Mouse (Mus musculus) G1E (cell line): ENCODE data around the gene Sf1. TPM values are rescaled to one million over a fixed set of nuclear protein-coding genes. Genes with fewer than 3 reads are reported as not detected.

ENCODE experiments used
- ATAC-seq: 2 replicates; pipeline ENCODE4 v1.8.0; 2016; ENCODE audit warnings: mild to moderate bottlenecking; ENCODE audit not compliant: insufficient number of reproducible peaks, poor library complexity, low FRiP score, severe bottlenecking; ENCODE audit errors: extremely low read depth
- DNase-seq: peaks from one replicate; pipeline ENCODE4 v3.0.0; 2012; ENCODE audit warnings: low spot score
- H3K27me3 ChIP-seq: 2 replicates; pipeline ENCODE4 v1.6.1; 2012; ENCODE audit warnings: mild to moderate bottlenecking, low read length, inconsistent platforms; ENCODE audit not compliant: insufficient read depth
- H3K36me3 ChIP-seq: replicated peaks from 2 replicates; pipeline ENCODE3; 2012; ENCODE audit warnings: mild to moderate bottlenecking, inconsistent platforms
- H3K4me1 ChIP-seq: 2 replicates; pipeline ENCODE4 v1.6.1; 2012; ENCODE audit warnings: low read depth, low read length, inconsistent platforms, mixed read lengths; ENCODE audit not compliant: insufficient read depth
- H3K4me3 ChIP-seq: 2 replicates; pipeline ENCODE4 v1.5.1; 2012; ENCODE audit warnings: low read depth, mild to moderate bottlenecking, inconsistent platforms, low read length, moderate library complexity, mixed read lengths
- H3K9me3 ChIP-seq: replicated peaks from 2 replicates; pipeline ENCODE4 v1.6.1; 2012; ENCODE audit warnings: inconsistent platforms
- CTCF ChIP-seq: IDR thresholded peaks from 2 replicates; pipeline ENCODE4 v1.5.1; 2012; ENCODE audit warnings: low read depth, low read length, inconsistent platforms, mixed read lengths
- GATA1 ChIP-seq: IDR thresholded peaks from 2 replicates; pipeline ENCODE4 v1.6.1; 2012; ENCODE audit warnings: borderline replicate concordance, low read length, inconsistent platforms, mixed read lengths
- GATA2 ChIP-seq: IDR thresholded peaks from 2 replicates; pipeline ENCODE4 v1.6.1; 2012; ENCODE audit warnings: low read depth, low read length, inconsistent platforms, borderline replicate concordance
- POLR2AphosphoS5 ChIP-seq: IDR thresholded peaks from 2 replicates; pipeline ENCODE4 v1.6.1; 2012; ENCODE audit warnings: low read depth, low read length, inconsistent platforms; ENCODE audit not compliant: insufficient replicate concordance
- TAL1 ChIP-seq: conservative IDR thresholded peaks from 2 replicates; pipeline ENCODE4 v1.6.1; 2012; ENCODE audit warnings: low read depth, low read length, inconsistent platforms, mixed read lengths
- polyA plus RNA-seq: library from polyadenylated mRNA; stranded (reverse); fragments of >175 nt; gene quantifications from 2 replicates; pipeline ENCODE4 v1.2.3, GENCODE M21; 2012
- total RNA-seq, 2 experiments: library from RNA; stranded (forward) in 1 of 2; stranded (reverse) in 1 of 2; fragments of 200-1000 nt in 1 of 2; fragments of >200 nt in 1 of 2; fragmentation: Nextera tagmentation in 1 of 2; gene quantifications; 2 replicates each; pipeline ENCODE4 v1.2.3; 2014 to 2017

Sf1 gene
- total and polyA plus RNA-seq, 3 experiments: 104 to 1,720 (median 511) TPM

GRCm38 (mm10) chr19:6422014-6422413 lies 58.5 kb downstream of the Sf1 start:
- Histone ChIP-seq H3K4me1 (peaks cover 11% of the 10 kb centered on the region), H3K9me3 (no peaks in the 10 kb centered on the region), H3K36me3 (no peaks in the 10 kb centered on the region), H3K27me3 (peaks cover 45% of the 10 kb centered on the region), H3K4me3 (no peak overlapping the region)
- no peak for ATAC-seq
- TF ChIP-seq GATA2: no peak
- no peak for TF ChIP-seq TAL1
- TF ChIP-seq GATA1: no peak
- TF ChIP-seq POLR2AphosphoS5: no peak
- TF ChIP-seq CTCF: no peak
- DNase-seq: no peak

GRCm38 (mm10) chr19:6423241-6423640 lies 59.8 kb downstream of the Sf1 start:
- DNase-seq (no peak), ATAC-seq (no peak)
- H3K4me1 ChIP-seq: peaks cover 4% of the 10 kb centered on the region; the same call in 1 of the 2 replicates
- H3K4me3 ChIP-seq: no peak overlapping the region
- peaks cover 7% of the 10 kb centered on the region for H3K9me3 ChIP-seq
- no peaks in the 10 kb centered on the region for H3K36me3 ChIP-seq
- H3K27me3 ChIP-seq: peaks cover 34% of the 10 kb centered on the region; the same call in 1 of the 2 replicates
- TF ChIP-seq CTCF: no peak
- no peak for TF ChIP-seq POLR2AphosphoS5
- no peak for TF ChIP-seq GATA2

- Histone ChIP-seq H3K36me3 (no peaks in the 10 kb centered on the region), H3K4me3 (no peak overlapping the region), H3K9me3 (peaks cover 15% of the 10 kb centered on the region), H3K27me3 (peaks cover 26% of the 10 kb centered on the region; the same call in 1 of the 2 replicates), H3K4me1 (no peaks in the 10 kb centered on the region; the same call in 1 of the 2 replicates)
- no peak for DNase-seq
- TF ChIP-seq CTCF (no peak), TAL1 (no peak), GATA1 (no peak), GATA2 (no peak), POLR2AphosphoS5 (no peak)
- no peak for ATAC-seq
These were observed 60.8 kb downstream of the Sf1 start for GRCm38 (mm10) chr19:6424137-6424881.

GRCm38 (mm10) chr19:6425595-6425994 lies 62.1 kb downstream of the Sf1 start:
- Histone ChIP-seq H3K4me3 (no peak overlapping the region), H3K9me3 (peaks cover 15% of the 10 kb centered on the region), H3K36me3 (no peaks in the 10 kb centered on the region), H3K4me1 (no peaks in the 10 kb centered on the region; the same call in 1 of the 2 replicates), H3K27me3 (peaks cover 15% of the 10 kb centered on the region; the same call in 1 of the 2 replicates)
- ATAC-seq: no peak
- no peak for DNase-seq
- TF ChIP-seq POLR2AphosphoS5: no peak
- TF ChIP-seq CTCF: no peak
- no peak for TF ChIP-seq TAL1

- ATAC-seq: no peak
- H3K4me3 ChIP-seq: no peak overlapping the region
These were observed 63.4 kb downstream of the Sf1 start for GRCm38 (mm10) chr19:6426703-6427500.

More at GRCm38 (mm10) chr19:6426703-6427500, 63.4 kb downstream of the Sf1 start:
- peaks cover 7% of the 10 kb centered on the region; the same call in 1 of the 2 replicates for H3K27me3 ChIP-seq
- H3K4me1 ChIP-seq: no peaks in the 10 kb centered on the region; the same call in 1 of the 2 replicates
- no peaks in the 10 kb centered on the region for H3K36me3 ChIP-seq
- DNase-seq: no peak
- TF ChIP-seq POLR2AphosphoS5: no peak
- TF ChIP-seq TAL1: no peak
- no peak for TF ChIP-seq CTCF
- TF ChIP-seq GATA2: no peak
- TF ChIP-seq GATA1: no peak
- peaks cover 15% of the 10 kb centered on the region for H3K9me3 ChIP-seq

Other genes with a start within 250 kb of the Sf1 start
- gene Sac3d1, start 245.0 kb upstream of the Sf1 start, total RNA-seq (2014; fragmentation: Nextera tagmentation): 7.9 and 10.1 TPM in 2 replicates
- 10.2 and 22.9 TPM in 2 replicates for gene Sac3d1, start 245.0 kb upstream of the Sf1 start, total RNA-seq (2017)
- 69.2 and 78.7 TPM in 2 replicates for gene Sac3d1, start 245.0 kb upstream of the Sf1 start, polyA plus RNA-seq
- 21.4 and 25.7 TPM in 2 replicates for gene Snx15, start 235.4 kb upstream of the Sf1 start, total RNA-seq (2014; fragmentation: Nextera tagmentation)
- gene Snx15, start 235.4 kb upstream of the Sf1 start, total RNA-seq (2017): 13.2 and 15.3 TPM in 2 replicates
- 70.1 and 84.0 TPM in 2 replicates for gene Snx15, start 235.4 kb upstream of the Sf1 start, polyA plus RNA-seq
- gene Batf2, start 222.7 kb upstream of the Sf1 start, total RNA-seq (2014; fragmentation: Nextera tagmentation): not detected in 2 replicates
- gene Batf2, start 222.7 kb upstream of the Sf1 start, total RNA-seq (2017): 0.33 TPM in 1 of 2 replicates, not detected in the other
- not detected in 2 replicates for gene Batf2, start 222.7 kb upstream of the Sf1 start, polyA plus RNA-seq
- gene Arl2, start 222.1 kb upstream of the Sf1 start, total RNA-seq (2014; fragmentation: Nextera tagmentation): 49.8 and 60.0 TPM in 2 replicates
- gene Arl2, start 222.1 kb upstream of the Sf1 start, total RNA-seq (2017): 28.5 and 29.2 TPM in 2 replicates
- gene Arl2, start 222.1 kb upstream of the Sf1 start, polyA plus RNA-seq: 76.9 and 83.5 TPM in 2 replicates
- gene Majin, start 179.3 kb upstream of the Sf1 start, total RNA-seq (2014; fragmentation: Nextera tagmentation): not detected in 2 replicates
- gene Majin, start 179.3 kb upstream of the Sf1 start, total RNA-seq (2017): 0.11 TPM in 1 of 2 replicates, not detected in the other
- gene Majin, start 179.3 kb upstream of the Sf1 start, polyA plus RNA-seq: not detected in 2 replicates
- gene Gpha2, start 137.3 kb upstream of the Sf1 start, total RNA-seq (2014; fragmentation: Nextera tagmentation): not detected in 2 replicates
- gene Gpha2, start 137.3 kb upstream of the Sf1 start, total RNA-seq (2017): not detected in 2 replicates
- gene Gpha2, start 137.3 kb upstream of the Sf1 start, polyA plus RNA-seq: not detected in 2 replicates
- gene Ppp2r5b, start 127.8 kb upstream of the Sf1 start, total RNA-seq (2014; fragmentation: Nextera tagmentation): 3.4 and 9.0 TPM in 2 replicates
- 5.6 and 6.0 TPM in 2 replicates for gene Ppp2r5b, start 127.8 kb upstream of the Sf1 start, total RNA-seq (2017)
- gene Ppp2r5b, start 127.8 kb upstream of the Sf1 start, polyA plus RNA-seq: 7.1 and 8.9 TPM in 2 replicates
- 18.4 and 31.8 TPM in 2 replicates for gene Atg2a, start 122.0 kb upstream of the Sf1 start, total RNA-seq (2014; fragmentation: Nextera tagmentation)
- 7.0 and 9.4 TPM in 2 replicates for gene Atg2a, start 122.0 kb upstream of the Sf1 start, total RNA-seq (2017)
- 44.4 and 45.0 TPM in 2 replicates for gene Atg2a, start 122.0 kb upstream of the Sf1 start, polyA plus RNA-seq
- 18.0 and 18.7 TPM in 2 replicates for gene Ehd1, start 87.0 kb upstream of the Sf1 start, total RNA-seq (2014; fragmentation: Nextera tagmentation)
- gene Ehd1, start 87.0 kb upstream of the Sf1 start, total RNA-seq (2017): 22.0 and 23.3 TPM in 2 replicates
- gene Ehd1, start 87.0 kb upstream of the Sf1 start, polyA plus RNA-seq: 132 and 135 TPM in 2 replicates
- gene Cdc42bpg, start 57.2 kb upstream of the Sf1 start, total RNA-seq (2014; fragmentation: Nextera tagmentation): 5.0 and 7.6 TPM in 2 replicates
- 2.0 and 2.4 TPM in 2 replicates for gene Cdc42bpg, start 57.2 kb upstream of the Sf1 start, total RNA-seq (2017)
- gene Cdc42bpg, start 57.2 kb upstream of the Sf1 start, polyA plus RNA-seq: 14.1 and 15.4 TPM in 2 replicates
- 51.0 and 53.9 TPM in 2 replicates for gene Men1, start 28.7 kb upstream of the Sf1 start, total RNA-seq (2014; fragmentation: Nextera tagmentation)
- 28.8 and 30.9 TPM in 2 replicates for gene Men1, start 28.7 kb upstream of the Sf1 start, total RNA-seq (2017)
- gene Men1, start 28.7 kb upstream of the Sf1 start, polyA plus RNA-seq: 146 and 213 TPM in 2 replicates
- gene Map4k2, start 22.6 kb upstream of the Sf1 start, total RNA-seq (2014; fragmentation: Nextera tagmentation): 13.3 and 13.4 TPM in 2 replicates
- gene Map4k2, start 22.6 kb upstream of the Sf1 start, total RNA-seq (2017): 13.2 and 19.4 TPM in 2 replicates
- 19.3 and 26.6 TPM in 2 replicates for gene Map4k2, start 22.6 kb upstream of the Sf1 start, polyA plus RNA-seq
- gene Pygm, start 20.7 kb downstream of the Sf1 start, total RNA-seq (2014; fragmentation: Nextera tagmentation): 7.1 TPM in 1 of 2 replicates, not detected in the other
- 0.41 and 0.87 TPM in 2 replicates for gene Pygm, start 20.7 kb downstream of the Sf1 start, total RNA-seq (2017)
- 0.13 and 0.14 TPM in 2 replicates for gene Pygm, start 20.7 kb downstream of the Sf1 start, polyA plus RNA-seq
- gene Rasgrp2, start 35.6 kb downstream of the Sf1 start, total RNA-seq (2014; fragmentation: Nextera tagmentation): not detected in 2 replicates
- 1.5 and 3.7 TPM in 2 replicates for gene Rasgrp2, start 35.6 kb downstream of the Sf1 start, total RNA-seq (2017)
- 2.3 and 3.5 TPM in 2 replicates for gene Rasgrp2, start 35.6 kb downstream of the Sf1 start, polyA plus RNA-seq
- not detected in 2 replicates for gene Nrxn2, start 55.0 kb downstream of the Sf1 start, total RNA-seq (2014; fragmentation: Nextera tagmentation)
- 0.16 and 0.23 TPM in 2 replicates for gene Nrxn2, start 55.0 kb downstream of the Sf1 start, total RNA-seq (2017)
- gene Nrxn2, start 55.0 kb downstream of the Sf1 start, polyA plus RNA-seq: 0.03 and 0.23 TPM in 2 replicates
- not detected in 2 replicates for gene Slc22a12, start 179.3 kb downstream of the Sf1 start, total RNA-seq (2014; fragmentation: Nextera tagmentation)
- not detected in 2 replicates for gene Slc22a12, start 179.3 kb downstream of the Sf1 start, total RNA-seq (2017)
- gene Slc22a12, start 179.3 kb downstream of the Sf1 start, polyA plus RNA-seq: not detected in 2 replicates